Mouse (Mus musculus): ENCODE results near the gene Gpr88. TPM values are rescaled to one million over a fixed set of nuclear protein-coding genes. Genes with fewer than 3 reads are reported as not detected.

Gpr88 gene
- total and polyA plus RNA-seq, 3 experiments = not detected

DNA sequence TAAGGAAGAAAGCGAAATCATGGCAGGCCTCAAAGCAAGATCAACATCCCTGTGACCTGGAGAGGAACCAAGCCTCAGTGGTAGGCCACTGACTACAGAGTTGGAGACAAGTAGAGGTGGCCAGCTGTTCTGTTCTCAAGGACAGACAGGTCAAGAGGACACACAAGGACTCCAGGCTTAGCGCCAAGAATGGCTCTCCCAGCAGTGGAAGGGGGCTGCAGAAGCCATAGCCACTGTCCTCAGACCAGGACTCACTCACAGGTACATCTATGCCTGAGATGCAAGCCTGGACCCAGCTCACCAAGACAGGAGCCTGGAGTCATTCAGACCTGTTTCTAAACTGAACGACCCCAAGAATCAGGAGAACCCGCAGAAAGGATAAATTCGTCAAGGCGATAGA is 28.4 kb upstream of the Gpr88 start:
- TF ChIP-seq E2F4 (IDR thresholded peaks at IDR 0.05; ENCODE audit: insufficient replicate concordance, low read depth, low read length) (no peak), MAX (IDR thresholded peaks at IDR 0.05; ENCODE audit: low read length) (no peak), EP300 (IDR thresholded peaks at IDR 0.05; ENCODE audit: low read length) (no peak), ZKSCAN1 (IDR thresholded peaks at IDR 0.05; ENCODE audit: borderline replicate concordance, low read depth, low read length) (no peak), BHLHE40 (IDR thresholded peaks at IDR 0.05; ENCODE audit: low read depth, low read length) (no peak), NELFE (IDR thresholded peaks at IDR 0.05; ENCODE audit: low read depth, low read length) (no peak), NRF1 (IDR thresholded peaks at IDR 0.05; ENCODE audit: low read depth, low read length) (no peak), SMC3 (IDR thresholded peaks at IDR 0.05; ENCODE audit: low read depth, low read length) (no peak), MEF2A (IDR thresholded peaks at IDR 0.05; ENCODE audit: borderline replicate concordance, low read depth, low read length) (no peak), ZMIZ1 (IDR thresholded peaks at IDR 0.05; ENCODE audit: low read depth, low read length) (no peak), ZNF384 (IDR thresholded peaks at IDR 0.05; ENCODE audit: low read depth, low read length) (no peak), MYC (IDR thresholded peaks at IDR 0.05; ENCODE audit: low read depth, low read length) (no peak)
- no peak overlapping the region for H3K27ac ChIP-seq (ENCODE audit: insufficient read depth, low read depth)
- no peaks in the 10 kb centered on the region for H3K79me2 ChIP-seq (replicated peaks; ENCODE audit: control insufficient read depth, extremely low read depth, insufficient read depth, poor library complexity, severe bottlenecking)
- no peak overlapping the region for H3K4me2 ChIP-seq (ENCODE audit: insufficient read depth, low read depth, poor library complexity, severe bottlenecking)
- no peaks in the 10 kb centered on the region for H3K27me3 ChIP-seq (replicated peaks)
- no peak for DNase-seq (ENCODE audit: extremely low read depth)
- in situ Hi-C loops (cut with MboI; ENCODE audit: low pct_ligation_motif_present, low pct_unique_long_range_greater_than_20kb, low sequenced_read_pairs) (no loop called here), dilution Hi-C loops (cut with MboI; ENCODE audit: extremely low pct_ligation_motif_present, extremely low pct_unique_long_range_greater_than_20kb, low sequenced_read_pairs) (no loop called here)
- no peak overlapping the region for H3K4me3 ChIP-seq (replicated peaks in 1 of 3; ENCODE audit: low read depth in 2 of 3, low read length in 2 of 3, poor library complexity in 1 of 3)
- no peaks in the 10 kb centered on the region for H3K4me1 ChIP-seq (ENCODE audit: control insufficient read depth in 1 of 2, insufficient read depth in 2 of 2)
- no peaks in the 10 kb centered on the region for H3K9me3 ChIP-seq (replicated peaks; ENCODE audit: low read length)
- H3K9ac ChIP-seq (ENCODE audit: insufficient read depth, low read depth) = no peak overlapping the region
- H3K36me3 ChIP-seq (replicated peaks in 1 of 2; ENCODE audit: control insufficient read depth in 1 of 2, insufficient read depth in 1 of 2, low read length in 1 of 2) = peaks cover 12 to 39% of the 10 kb centered on the region in 2 experiments

DNA sequence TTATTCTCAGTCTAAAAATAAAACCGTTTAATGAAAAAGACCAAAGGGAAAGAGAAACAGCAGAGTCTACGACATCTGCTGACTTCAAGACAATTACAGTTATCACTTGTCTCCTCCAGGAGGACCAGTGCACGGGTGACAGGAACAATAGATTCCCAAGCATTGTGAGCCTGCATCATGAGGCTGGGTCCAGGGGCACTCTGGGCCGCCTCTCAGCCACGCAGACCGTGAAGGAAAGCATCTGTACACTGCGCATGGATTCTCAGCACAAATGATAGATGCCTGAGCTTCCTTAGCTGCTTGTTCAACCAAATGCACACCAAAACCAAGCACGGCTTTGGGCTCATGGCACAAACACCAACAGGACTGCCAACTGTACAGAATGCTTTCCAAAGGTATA is 23.8 kb upstream of the Gpr88 start:
- H3K9me3 ChIP-seq (replicated peaks; ENCODE audit: low read length) = no peaks in the 10 kb centered on the region
- H3K4me2 ChIP-seq (ENCODE audit: insufficient read depth, low read depth, poor library complexity, severe bottlenecking) = no peak overlapping the region
- in situ Hi-C loops (cut with MboI; ENCODE audit: low pct_ligation_motif_present, low pct_unique_long_range_greater_than_20kb, low sequenced_read_pairs) = no loop called here

More for the DNA sequence above, 23.8 kb upstream of the Gpr88 start:
- DNase-seq (ENCODE audit: extremely low read depth) = no peak
- Histone ChIP-seq H3K27me3 (replicated peaks) (no peaks in the 10 kb centered on the region), H3K79me2 (replicated peaks; ENCODE audit: control insufficient read depth, extremely low read depth, insufficient read depth, poor library complexity, severe bottlenecking) (no peaks in the 10 kb centered on the region), H3K27ac (ENCODE audit: insufficient read depth, low read depth) (no peak overlapping the region), H3K4me3 (replicated peaks in 1 of 3; ENCODE audit: low read depth in 2 of 3, low read length in 2 of 3, poor library complexity in 1 of 3) (no peak overlapping the region), H3K36me3 (replicated peaks in 1 of 2; ENCODE audit: control insufficient read depth in 1 of 2, insufficient read depth in 1 of 2, low read length in 1 of 2) (peaks cover 16 to 42% of the 10 kb centered on the region in 2 experiments), H3K4me1 (ENCODE audit: control insufficient read depth in 1 of 2, insufficient read depth in 2 of 2) (no peaks in the 10 kb centered on the region), H3K9ac (ENCODE audit: insufficient read depth, low read depth) (no peak overlapping the region)
- dilution Hi-C loops (cut with MboI; ENCODE audit: extremely low pct_ligation_motif_present, extremely low pct_unique_long_range_greater_than_20kb, low sequenced_read_pairs) = no loop called here
- no peak for TF ChIP-seq USF1 (IDR thresholded peaks at IDR 0.05; ENCODE audit: low read depth, low read length)
- no peak for TF ChIP-seq NRF1 (IDR thresholded peaks at IDR 0.05; ENCODE audit: low read depth, low read length)
- no peak for TF ChIP-seq RCOR1 (conservative IDR thresholded peaks at IDR 0.05; ENCODE audit: low read depth, low read length)
- TF ChIP-seq ZMIZ1 (IDR thresholded peaks at IDR 0.05; ENCODE audit: low read depth, low read length) = no peak
- no peak for TF ChIP-seq USF2 (conservative IDR thresholded peaks at IDR 0.05; ENCODE audit: low read depth, low read length)
- TF ChIP-seq POLR2AphosphoS2 (IDR thresholded peaks at IDR 0.05; ENCODE audit: low read depth, low read length) = no peak
- no peak for TF ChIP-seq TCF12 (IDR thresholded peaks at IDR 0.05; ENCODE audit: low read depth, low read length)
- TF ChIP-seq MAX (IDR thresholded peaks at IDR 0.05; ENCODE audit: low read length) = no peak
- TF ChIP-seq CHD1 (IDR thresholded peaks at IDR 0.05; ENCODE audit: low read depth, low read length) = no peak
- no peak for TF ChIP-seq ELF1 (IDR thresholded peaks at IDR 0.05; ENCODE audit: low read depth, low read length)
- TF ChIP-seq BHLHE40 (IDR thresholded peaks at IDR 0.05; ENCODE audit: low read depth, low read length) = no peak
- TF ChIP-seq SIN3A (IDR thresholded peaks at IDR 0.05; ENCODE audit: low read length) = no peak
- TF ChIP-seq ZC3H11A (IDR thresholded peaks at IDR 0.05; ENCODE audit: low read depth, low read length) = no peak
